Mouse (Mus musculus): Measurements from ENCODE around the gene Sorcs2.
"Not testable (repeated sequence)": the region's sequence is repeated elsewhere in the genome, so short reads cannot be mapped to it uniquely, and the experiment has no call there.

Gene Sorcs2

DNA sequence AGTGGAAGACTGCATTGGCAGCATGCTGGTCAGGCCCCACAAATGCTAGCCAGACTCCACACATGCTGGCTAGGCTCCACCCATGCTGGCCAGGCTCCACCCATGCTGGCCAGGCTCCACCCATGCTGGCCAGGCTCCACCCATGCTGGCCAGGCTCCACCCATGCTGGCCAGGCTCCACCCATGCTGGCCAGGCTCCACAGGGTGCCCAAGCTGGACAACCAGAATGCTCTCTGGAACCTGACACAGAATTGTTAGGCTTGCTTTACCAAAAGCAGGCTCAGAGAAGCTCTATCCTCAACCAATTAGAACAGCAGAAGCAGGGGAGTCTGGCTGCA is 7.4 kb downstream of the Sorcs2 start:
- not testable (repeated sequence) for DNase-seq (ENCODE audit: low spot score in 2 of 2)

DNA sequence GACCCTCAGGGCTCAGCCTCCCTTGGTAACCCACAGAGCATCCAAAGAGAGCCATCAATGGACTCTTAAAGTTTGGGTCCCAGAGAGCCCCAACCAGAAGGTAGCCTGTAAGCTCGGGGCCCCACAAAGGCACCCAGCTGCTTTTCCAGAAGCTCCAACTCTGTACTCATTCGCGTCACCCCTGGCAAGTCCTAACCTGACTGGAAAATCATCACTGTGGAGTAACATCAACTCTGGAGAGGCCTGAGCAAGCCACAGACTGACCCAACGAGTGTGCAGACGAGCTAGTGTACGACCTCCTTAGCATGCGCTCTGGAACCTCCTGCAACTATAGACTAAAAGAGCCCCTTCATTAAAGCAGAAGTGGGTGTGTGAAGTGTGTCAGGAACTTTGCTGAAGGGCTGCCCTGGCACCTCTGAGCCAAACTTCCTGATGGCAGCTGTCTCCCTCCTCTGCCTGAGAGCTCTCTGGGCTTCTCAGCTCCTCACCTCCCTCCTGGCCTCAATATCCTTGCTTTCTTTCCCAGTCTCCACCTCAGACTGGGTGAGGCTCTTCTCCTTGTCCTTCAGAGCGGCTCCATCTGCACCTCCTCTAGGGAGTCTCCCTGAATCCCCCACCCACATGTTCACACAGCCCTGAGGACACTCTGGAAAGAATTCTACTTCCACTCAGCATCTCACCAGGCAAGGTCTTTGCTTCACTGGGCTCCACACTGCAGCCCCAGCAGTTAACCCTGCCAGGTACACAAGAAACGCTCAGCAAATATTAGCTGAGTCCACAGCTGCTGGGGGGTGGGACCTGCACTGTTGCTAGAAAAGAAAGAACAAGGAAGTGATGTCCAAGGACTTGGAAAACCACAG is 8.0 kb downstream of the Sorcs2 start:
- no peak for DNase-seq (ENCODE audit: low spot score in 2 of 2)

DNA sequence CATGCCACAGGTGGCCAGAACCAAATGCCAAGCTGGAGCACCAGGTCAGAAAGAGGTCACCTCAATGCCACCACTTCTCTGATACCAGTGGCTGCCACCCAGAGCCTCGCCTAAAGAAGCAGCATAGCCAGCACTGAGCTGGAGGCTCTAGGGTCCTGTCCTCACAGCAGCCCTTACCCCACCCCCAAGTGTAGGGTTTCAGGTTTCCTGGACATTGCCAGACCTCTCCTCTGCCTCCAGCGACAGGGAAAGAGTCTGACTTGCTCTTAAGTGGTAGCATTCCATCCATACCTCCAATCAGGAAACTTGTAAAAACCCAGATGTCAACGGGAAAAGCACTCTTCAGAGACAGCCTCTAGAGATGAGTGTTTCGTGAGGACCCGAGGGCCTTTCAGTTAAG is 12.9 kb downstream of the Sorcs2 start:
- no peak for DNase-seq (ENCODE audit: low spot score in 2 of 2)

DNA sequence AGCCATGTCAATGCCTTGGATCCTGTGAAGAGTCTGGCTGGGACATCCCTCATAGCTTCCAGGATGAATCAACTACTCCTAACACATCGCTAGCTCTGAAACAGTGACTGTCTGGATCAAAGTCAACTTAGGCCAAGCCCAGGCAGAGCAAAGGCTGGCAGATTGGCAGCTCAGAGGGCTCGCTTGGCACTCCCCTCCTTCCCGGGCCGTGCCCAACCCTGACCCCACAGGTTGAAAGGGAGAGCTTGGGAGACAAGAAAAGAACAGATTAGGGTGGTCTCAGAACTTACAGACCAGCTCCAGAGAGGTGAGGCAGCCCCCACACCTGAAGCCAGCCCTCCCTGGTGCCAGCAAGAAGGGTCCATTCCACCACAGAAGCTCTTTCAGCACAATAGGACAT is 14.5 kb downstream of the Sorcs2 start:
- DNase-seq (ENCODE audit: low spot score in 2 of 2): no peak

DNA sequence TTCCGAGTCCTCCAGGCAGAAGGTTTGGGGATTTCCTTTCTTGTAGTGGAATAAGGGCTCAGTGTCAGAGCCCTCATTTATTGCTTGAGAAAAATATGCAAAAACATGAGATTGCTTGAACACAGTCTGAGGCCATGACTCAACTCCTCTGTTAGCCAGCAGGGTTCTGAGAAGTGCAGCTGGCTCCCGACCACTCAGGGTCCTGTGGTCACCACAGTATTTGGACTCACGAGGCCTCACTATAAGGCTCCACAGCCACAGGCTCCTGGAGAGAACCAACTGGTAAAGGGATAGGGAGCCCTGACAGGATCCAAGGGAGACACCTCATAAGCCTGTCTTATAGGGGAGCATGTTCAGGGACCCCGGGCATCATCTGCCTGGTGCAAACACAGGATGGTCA is 15.2 kb downstream of the Sorcs2 start:
- DNase-seq (ENCODE audit: low spot score in 2 of 2): no peak

DNA sequence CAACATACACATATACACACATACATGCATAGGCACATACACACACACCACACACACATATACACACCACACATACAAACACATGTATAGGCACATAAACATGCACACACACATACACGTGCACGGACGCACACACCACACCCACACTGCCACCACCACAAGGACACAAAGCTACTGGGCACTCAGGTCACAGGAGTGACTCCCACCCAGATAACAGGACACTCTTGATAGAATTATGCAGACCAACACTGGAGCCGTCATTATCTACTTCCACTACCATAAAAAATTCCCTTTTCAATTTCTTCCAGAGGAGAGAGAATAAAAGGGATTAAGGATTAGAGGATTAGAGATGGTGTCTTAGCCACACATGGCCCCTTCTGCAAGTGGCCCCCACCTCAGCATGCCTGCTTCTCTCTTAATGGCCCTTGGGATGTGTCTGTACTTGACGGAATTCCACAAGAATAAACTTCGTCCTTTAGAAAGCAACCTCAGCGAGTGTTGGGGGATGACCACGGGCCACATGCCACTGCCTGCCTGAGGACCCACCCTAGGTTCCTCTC is 15.7 kb downstream of the Sorcs2 start:
- DNase-seq (ENCODE audit: low spot score in 2 of 2): no peak

DNA sequence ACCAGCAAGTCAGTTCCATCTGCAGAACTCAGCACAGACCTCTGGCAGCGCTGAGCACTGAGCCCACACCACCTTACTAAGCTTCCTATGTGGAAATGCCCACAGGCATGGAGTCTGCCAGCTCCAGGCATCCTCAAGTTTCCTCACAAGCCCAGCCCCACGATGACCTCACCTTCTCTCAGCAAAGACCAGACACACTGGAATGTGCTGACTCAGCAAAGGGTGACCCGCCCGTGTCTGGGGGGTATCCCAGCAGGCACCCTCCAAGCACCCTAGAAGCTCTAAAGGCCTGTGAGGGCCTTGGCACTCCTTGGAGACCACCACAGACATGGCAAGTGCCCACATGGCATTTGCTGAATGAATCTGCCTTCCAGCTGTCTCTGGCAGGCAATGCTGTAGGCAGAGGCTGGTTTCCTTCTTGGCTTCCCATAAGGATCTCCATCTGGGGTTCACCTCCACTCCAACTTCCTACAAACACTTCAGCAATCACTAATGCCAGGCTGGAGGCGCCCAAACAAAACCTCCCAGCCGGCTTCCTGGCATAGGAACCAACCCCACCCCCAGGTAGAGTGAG is 17.9 kb downstream of the Sorcs2 start:
- DNase-seq (ENCODE audit: low spot score in 2 of 2): no peak

DNA sequence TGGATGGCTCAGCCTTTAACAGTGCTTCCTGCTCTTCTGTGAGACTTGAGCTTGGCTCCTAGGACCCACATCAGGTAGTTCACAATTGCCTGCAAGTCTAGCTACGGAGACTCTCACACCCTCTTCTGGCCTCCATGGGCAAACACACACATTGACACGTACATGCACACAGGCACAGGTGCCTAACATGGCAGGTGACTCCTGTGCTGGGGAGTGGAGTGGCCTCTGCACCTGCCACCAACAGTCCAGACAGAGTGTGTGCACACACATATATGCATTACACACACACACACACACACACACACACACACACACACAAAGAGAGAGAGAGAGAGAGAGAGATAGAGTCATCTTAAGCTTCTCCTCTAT is 19.6 kb downstream of the Sorcs2 start:
- no peak for DNase-seq (ENCODE audit: low spot score in 2 of 2)

DNA sequence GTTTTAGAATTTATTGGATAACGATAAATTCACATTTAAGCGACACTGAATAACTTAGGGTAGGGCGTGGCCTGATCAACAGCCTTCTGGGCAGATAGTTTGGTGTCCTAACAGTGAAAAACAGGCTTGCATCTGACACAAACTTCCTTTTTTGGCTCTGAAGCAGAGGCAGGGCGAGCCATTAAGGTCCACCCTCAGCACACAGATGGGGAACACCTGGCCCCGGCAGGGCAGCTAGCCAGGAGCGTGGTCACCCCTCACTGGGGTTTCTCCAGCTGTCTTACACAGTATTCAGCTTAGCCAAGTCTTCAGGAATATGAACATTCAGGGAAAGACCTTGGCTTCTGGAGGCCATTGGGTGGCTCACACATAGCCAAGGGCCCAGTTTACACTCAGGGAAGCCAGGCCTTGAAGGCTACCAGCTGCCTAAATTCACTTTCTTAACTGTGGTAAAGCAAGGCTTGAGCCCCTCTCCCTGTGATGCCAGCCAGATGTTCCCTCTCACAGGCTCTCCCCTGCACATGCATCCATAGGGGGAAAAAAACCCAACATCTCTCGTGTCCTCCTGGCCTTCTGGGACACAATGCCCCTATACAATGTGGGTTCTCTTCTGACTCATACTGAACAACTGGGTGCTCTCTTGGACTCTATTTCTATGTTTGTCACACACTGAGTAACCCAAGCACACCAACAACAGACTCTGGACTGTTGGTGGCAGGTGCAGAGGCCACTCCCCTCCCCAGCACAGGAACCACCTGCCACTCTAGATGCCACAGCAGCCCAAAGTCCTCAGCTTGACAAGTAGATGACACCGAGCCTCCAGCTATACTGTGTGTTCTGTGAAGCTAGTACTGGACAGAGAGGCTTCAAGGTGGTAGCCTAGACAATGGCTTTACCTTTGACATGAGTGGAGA is 20.2 kb downstream of the Sorcs2 start:
- no peak for DNase-seq (ENCODE audit: low spot score in 2 of 2)

DNA sequence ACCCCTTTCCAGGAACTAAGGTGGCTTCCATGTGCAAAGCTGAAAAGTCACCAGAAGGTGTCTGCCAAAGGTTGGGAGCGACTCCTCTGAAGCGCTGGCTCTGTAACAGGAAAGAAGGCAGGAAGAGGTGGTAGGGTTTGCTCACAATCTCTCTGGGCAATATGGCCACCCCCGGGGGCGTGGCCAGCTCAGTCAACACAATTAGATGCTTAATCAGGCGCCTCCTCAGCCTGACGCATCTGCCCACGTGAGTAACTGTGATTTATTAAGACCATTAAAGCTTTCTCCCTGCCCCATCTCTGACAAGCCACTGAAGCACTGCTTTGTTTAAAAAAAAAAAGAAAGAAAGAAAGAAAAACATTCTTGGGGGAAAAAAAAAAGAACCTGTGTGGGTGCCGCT is 22.1 kb downstream of the Sorcs2 start:
- DNase-seq (ENCODE audit: low spot score in 2 of 2): no peak

DNA sequence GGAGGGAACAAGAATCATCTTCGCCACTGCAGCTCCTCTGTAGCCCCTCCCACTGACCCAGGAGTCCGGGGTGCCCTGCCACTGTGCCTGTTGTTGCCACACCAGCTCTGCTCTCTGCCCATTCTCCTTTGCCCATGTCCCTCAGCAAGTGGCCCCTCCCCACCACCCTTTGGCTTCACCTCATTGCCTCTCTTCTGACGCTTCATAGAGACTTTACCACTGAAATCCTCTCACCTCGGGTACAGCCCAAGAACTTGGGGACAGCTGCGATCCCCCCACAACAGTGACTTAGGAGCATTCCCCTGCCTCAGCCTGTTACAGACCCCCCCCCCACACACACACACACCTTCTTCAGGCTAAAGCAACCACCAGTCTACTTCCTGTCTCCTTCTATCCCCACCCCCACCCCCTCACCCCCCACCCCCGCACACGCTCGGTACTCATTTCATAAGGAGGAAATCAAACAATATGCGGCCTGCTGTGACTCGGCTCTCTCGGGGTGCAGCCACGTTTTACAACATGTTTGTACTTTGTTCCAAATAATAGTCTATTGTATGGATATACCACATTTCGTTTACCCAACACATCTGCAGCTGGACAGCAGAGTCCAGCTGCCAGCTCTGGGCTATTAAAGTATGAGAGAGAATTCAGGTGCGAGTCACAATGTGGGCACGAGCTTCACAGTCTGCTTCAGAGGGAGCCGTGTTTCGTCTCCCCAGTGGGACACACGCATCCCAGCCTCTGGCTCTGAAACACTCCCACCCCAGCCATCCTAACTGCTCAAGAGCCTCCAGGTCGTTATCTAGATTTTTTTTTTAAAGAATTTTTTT is 23.5 kb downstream of the Sorcs2 start:
- DNase-seq (ENCODE audit: low spot score in 2 of 2): peak; percentile 27 to 36

DNA sequence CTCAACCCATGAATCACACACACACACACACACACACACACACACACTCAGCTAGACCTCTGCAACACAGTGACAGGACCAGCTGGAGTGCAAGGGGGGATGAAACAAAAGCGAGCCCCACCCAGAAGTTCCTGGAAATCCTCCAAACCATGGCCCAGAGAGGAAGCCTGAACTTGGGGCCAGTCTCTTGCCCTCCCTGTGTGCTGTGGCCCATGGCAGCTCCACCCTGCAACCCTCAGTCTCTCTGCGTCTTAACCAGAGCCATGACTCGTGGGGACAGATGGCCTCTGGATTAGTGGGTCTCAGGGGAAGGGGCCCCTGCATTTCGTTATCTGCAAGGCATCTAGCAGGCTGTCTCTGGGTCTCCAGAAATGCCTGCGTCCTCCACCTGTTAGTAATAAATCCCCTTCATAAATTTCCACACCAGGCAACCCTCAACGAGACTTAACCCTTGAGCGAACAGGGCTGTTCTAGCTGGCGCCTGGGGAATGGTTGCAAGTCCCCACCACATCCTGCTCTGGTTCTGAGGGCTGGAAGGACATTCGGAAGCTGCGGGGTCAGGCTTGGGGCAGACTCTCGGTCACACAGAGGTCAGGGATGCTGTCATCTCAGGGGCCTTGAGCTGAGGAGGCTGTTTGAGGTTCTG is 24.6 kb downstream of the Sorcs2 start:
- peak; percentile 49 to 62 for DNase-seq (ENCODE audit: low spot score in 2 of 2)

DNA sequence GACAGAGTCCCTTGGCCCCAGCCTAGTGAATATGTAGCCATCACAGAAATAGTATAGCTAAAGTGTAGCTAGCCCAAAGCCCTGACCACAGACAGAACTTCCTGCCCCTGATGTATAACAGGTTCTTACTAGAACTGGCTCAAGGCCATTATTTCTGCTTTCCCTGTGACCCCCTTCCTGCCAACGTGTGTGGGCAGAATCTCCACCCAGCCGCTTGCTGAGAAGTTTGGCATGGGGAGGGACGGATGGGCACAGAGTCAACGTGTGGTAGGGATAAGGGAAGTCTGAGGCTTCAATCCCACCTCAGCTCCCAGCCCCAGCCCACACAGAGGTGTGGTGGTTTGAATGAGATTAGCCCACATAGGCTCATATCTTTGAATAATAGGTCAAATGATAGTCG is 26.2 kb downstream of the Sorcs2 start:
- DNase-seq (ENCODE audit: low spot score in 2 of 2): peak in 1 of 2 experiments; percentile 26

DNA sequence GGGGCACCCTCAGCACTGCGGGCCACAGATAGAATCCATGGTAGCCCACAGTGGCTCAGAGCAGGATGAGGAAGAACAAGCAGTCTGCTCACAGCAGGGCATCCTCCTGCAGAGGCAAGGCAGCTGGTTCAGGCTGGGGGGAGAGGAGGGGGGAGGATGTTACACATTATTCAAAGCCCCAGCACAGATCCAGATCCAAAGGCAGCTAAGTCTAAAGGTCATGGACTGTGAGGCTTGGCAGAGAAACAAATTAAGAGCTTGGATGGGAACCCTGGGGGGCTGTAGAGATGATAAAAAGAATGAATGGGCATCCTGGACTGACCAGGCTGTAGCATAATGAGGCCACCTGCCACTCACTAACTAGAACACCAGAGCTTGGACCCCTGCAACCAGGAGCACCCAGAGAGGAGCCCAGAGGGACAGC is 28.7 kb downstream of the Sorcs2 start:
- DNase-seq (ENCODE audit: low spot score in 2 of 2): no peak

DNA sequence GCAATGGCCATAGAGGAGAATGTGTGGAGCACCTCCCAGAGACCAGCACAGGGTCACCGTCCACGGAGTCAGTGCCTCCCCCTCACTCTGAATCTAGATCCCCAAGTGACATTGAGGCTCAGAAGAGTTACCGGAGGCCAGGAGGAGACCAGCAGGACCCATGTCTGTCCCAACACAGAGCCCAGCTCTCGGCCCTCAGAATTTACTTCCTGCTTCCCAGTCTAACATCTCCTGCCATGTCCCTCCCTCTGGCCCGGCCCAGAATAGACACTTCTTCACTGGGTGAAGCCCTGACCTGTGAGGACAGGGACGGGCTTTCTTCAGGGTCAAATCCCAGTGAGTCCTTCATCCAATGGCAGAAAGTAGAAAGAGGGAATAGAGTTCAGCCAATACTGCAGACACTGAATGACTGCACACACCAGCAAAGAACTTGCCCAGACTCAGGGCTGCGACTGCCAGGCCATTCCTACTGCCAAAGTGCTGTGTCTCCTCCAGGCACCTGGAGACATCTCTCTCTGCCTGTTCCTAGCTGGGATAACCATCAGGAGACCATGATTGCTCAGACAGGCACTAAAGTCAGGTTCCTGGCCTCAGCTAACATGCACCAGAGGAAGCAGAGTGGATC is 29.3 kb downstream of the Sorcs2 start:
- DNase-seq (ENCODE audit: low spot score in 2 of 2): no peak

DNA sequence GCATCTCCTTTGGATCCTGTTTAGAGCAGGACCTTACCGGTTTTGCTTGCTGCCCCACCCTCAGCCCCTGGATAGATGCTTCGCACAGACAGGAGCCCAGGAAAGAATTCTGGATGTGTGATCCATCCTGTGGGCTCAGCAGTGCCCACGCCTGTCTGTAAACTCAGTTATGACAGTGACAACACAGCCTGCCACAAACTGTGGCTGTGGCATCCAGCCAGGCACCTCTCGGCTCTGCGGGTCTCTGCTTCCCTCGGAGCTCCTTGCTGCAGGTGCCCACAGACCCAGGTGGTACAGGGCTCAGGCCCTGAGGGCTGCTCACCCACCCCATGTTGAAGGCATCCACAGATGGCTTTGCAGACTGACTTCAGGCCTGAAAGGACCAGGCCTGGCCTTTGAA is 30.0 kb downstream of the Sorcs2 start:
- DNase-seq (ENCODE audit: low spot score in 2 of 2): no peak

DNA sequence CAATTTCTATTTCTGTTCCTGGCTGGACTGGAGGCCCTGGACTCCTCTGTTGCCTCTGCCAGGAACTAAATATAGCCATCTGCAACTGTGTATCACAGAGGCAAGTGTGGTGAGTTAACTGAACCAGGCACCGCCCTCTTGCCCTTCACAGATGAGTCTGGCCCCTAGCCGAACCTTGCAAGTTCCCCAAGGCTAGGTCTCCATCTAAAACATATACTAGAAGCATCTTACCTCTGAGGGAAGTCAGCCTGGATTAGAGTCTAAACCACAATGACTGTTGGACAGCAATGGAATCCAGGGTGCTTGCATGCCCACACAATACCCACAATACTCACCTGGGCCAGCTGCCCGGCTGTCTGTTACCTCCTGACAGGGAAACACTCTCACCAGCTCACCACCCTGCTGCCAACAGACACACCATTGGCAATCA is 30.7 kb downstream of the Sorcs2 start:
- no peak for DNase-seq (ENCODE audit: low spot score in 2 of 2)

DNA sequence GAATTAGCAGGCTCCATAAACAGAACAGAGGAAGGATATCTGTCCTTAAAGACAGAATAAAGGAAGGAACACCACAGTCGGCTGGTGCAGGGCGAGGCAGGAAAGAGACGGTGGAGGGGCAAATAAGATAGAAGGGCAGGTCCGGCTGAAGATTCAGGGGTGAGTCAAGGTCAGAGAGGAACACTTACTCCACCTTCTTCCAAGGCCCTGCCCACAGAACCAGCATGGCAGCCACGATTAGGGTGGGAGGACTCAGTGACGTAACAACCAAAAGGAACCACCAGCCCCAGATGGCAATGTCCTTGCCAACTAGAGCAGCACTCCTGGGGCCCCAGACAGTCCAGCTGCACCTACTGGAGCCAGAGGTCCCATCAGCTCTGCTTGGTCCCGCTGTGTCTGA is 36.2 kb downstream of the Sorcs2 start:
- no peak for DNase-seq (ENCODE audit: low spot score in 2 of 2)

DNA sequence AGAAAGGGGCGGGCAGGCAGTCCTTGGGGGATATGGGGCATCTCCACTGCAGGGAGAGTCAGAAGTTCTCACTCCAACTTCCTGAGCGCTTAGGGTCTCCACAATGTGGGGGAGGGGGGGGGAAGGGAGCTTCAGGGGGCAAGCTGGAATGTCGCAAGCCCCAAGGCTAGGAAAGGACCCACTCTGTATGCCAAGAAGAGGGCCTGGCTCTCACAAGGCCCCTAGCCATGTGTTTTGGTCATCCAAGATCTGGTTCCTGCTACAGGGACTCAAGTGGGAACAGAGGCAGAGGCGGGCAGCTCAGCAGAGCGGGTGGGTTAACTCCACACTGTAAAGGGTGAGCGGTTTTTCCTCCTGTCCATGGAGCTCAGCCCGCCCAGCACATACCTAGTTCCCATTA is 37.6 kb downstream of the Sorcs2 start:
- DNase-seq (ENCODE audit: low spot score in 2 of 2): no peak

DNA sequence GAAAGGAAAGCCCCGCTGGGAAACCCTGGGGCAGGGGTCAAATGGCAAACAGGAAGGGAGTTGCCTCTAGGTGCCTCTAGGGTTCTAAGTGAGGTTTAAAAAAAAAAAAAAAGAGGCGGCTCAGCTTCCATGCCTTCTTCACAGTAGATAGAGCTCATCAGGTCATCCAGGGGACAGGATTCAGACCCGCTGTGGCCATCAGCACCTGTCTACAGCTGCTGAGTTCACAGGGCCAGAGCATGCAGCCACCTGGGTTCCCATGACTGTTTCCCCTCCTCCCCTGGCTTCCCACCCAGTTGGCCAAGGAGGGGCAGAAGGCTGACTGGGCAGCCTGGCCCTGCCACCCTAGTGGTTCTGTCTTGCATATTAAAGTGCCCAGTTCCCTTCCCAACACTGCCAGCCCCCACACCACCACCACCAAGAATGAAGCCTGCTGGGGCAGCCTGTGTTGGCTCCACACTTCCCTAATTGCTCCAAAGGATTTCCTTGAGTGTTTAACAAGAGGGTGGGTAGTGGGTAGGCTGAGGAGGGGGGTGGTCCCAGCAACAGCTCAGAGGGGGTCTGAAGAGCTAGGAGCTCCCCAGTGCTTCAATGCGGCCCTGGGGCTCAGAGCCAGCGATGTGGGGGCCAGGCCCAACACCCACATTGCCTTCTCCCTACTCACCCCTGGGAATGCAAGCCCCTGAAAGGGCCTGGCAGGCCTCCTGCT is 38.2 kb downstream of the Sorcs2 start:
- no peak for DNase-seq (ENCODE audit: low spot score in 2 of 2)

All from natural killer cell, adult 2 months (primary cell).